Mouse (Mus musculus): ENCODE measurements around the gene Neto2.
"Not testable (repeated sequence)": the region's sequence is repeated elsewhere in the genome, so short reads cannot be mapped to it uniquely, and the experiment has no call there.

DNA sequence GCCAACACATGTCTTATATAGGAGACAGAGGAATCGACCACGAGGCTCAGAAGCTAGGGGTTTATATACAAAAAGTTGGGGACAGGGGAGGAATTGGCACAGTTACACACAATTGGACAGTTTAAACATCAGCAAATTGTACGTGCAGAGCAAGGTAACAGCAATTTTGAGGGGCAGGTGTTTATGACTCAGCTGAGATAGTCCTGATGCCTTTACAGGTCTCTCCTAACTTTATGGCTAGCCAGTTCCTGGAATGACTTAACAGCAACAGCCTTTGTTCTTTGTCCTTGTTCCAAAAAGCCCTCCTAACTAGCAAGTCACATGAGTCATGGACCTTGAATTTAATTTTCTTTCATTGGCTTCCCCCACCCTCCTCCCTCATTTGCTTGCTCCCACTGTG lies 83.6 kb downstream of the Neto2 start:
- not testable (repeated sequence) for TF ChIP-seq CTCF, POLR2A (IDR thresholded peaks at IDR 0.05; ENCODE audit: extremely low read depth, insufficient read depth, low read length)
